8 mouse cellular contexts compared by ENCODE assay signal in the genomic region with DNA sequence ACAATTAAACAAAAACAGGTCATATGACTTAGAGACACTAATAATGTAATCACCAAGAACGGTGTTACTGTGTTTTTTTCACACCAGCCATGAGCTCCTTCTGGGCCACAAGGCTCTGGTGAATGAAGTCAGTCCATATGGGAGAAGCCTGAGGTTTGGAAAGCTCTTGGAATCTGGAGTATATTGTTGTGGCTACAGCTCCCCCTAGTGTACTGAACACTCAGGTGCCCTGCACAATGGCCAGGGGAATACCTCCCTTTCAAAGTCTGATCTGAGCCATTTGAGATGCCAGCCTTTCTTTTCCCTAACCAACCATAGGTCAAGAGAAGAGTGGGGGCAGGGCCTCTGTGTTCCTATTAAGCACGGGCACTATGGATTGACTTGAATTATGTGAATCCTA.
DNase-seq lines count a peak whose midpoint lies in the region; ATAC-seq and TF ChIP-seq lines count a peak whose summit lies in the region.

No protein-coding gene starts in this region.

- DNase-seq in embryonic facial prominence, embryonic 14.5 days (ENCODE audit: low spot score): peak; percentile 91
- peak; percentile 78 for DNase-seq in kidney, postnatal 10 days
- DNase-seq in liver: peak; percentile 45
- peak; percentile 22 for DNase-seq in testis, postnatal 14 days (ENCODE audit: low spot score)

- peaks cover 10% of the 10 kb centered on the region for H3K4me1 ChIP-seq in E14TG2a.4 (replicated peaks; ENCODE audit: low read depth, low read length)
- no peaks in the 10 kb centered on the region for H3K4me1 ChIP-seq in bone marrow, adult 2 months (ENCODE audit: control insufficient read depth, insufficient read depth, low read length)
- 0 out of 2 replicates have a peak, but pooled peaks cover 8% of the 10 kb centered on the region for H3K4me1 ChIP-seq in embryonic facial prominence, embryonic 14.5 days (ENCODE audit: control insufficient read depth, insufficient read depth, low read length)
- H3K4me1 ChIP-seq in heart, embryonic 16.5 days (ENCODE audit: control insufficient read depth, insufficient read depth, low read length): no peaks in the 10 kb centered on the region

- H3K36me3 ChIP-seq in E14TG2a.4 (ENCODE audit: insufficient read depth, low read length): no peaks in the 10 kb centered on the region
- no peaks in the 10 kb centered on the region for H3K36me3 ChIP-seq in embryonic facial prominence, embryonic 14.5 days (ENCODE audit: control insufficient read depth, insufficient read depth, low read length)
- H3K36me3 ChIP-seq in heart, embryonic 16.5 days (ENCODE audit: control insufficient read depth, insufficient read depth): no peaks in the 10 kb centered on the region

- no peaks in the 10 kb centered on the region for H3K27me3 ChIP-seq in E14TG2a.4 (ENCODE audit: insufficient read depth, low read length)
- H3K27me3 ChIP-seq in embryonic facial prominence, embryonic 14.5 days (replicated peaks; ENCODE audit: control insufficient read depth, insufficient read depth, low read length): no peaks in the 10 kb centered on the region
- no peaks in the 10 kb centered on the region for H3K27me3 ChIP-seq in heart, embryonic 16.5 days (ENCODE audit: control insufficient read depth, insufficient read depth, low read length)

- no peak overlapping the region for H3K4me2 ChIP-seq in embryonic facial prominence, embryonic 14.5 days (ENCODE audit: low read depth, low read length)
- no peak overlapping the region for H3K4me2 ChIP-seq in heart, embryonic 16.5 days (ENCODE audit: low read depth, low read length)

- no peak for TF ChIP-seq POLR2A in bone marrow, adult 2 months (IDR thresholded peaks at IDR 0.05; ENCODE audit: borderline replicate concordance, control insufficient read depth, low read depth, low read length)

- H3K27ac ChIP-seq in bone marrow, adult 2 months (ENCODE audit: control insufficient read depth, insufficient read depth, low read depth, low read length, poor library complexity): no peak overlapping the region
- no peak overlapping the region for H3K27ac ChIP-seq in embryonic facial prominence, embryonic 14.5 days (replicated peaks; ENCODE audit: low read depth, low read length)
- no peak overlapping the region for H3K27ac ChIP-seq in heart, embryonic 16.5 days (ENCODE audit: low read length)

- 15% methylated on average over 2 of the region's 2 CpGs for WGBS in bone marrow, adult 2 months
- 3% methylated on average over 2 of the region's 2 CpGs for WGBS in embryonic facial prominence, embryonic 14.5 days
- WGBS in heart, embryonic 16.5 days: 7% methylated on average over 2 of the region's 2 CpGs

- peak; percentile 90 for ATAC-seq in embryonic facial prominence, embryonic 14.5 days (ENCODE audit: low read depth)
- peak; percentile 69 for ATAC-seq in heart, embryonic 16.5 days (replicated peaks; ENCODE audit: extremely low read depth, insufficient read depth, low FRiP score)
- peak; percentile 67 for ATAC-seq in monocyte, adult 5-6 weeks (replicated peaks; ENCODE audit: insufficient number of reproducible peaks, low FRiP score, low TSS enrichment, poor library complexity, severe bottlenecking)

- H3K9ac ChIP-seq in embryonic facial prominence, embryonic 14.5 days (ENCODE audit: low read depth, low read length): no peak overlapping the region
- H3K9ac ChIP-seq in heart, embryonic 16.5 days (ENCODE audit: low read length): no peak overlapping the region

- H3K4me3 ChIP-seq in E14TG2a.4 (replicated peaks; ENCODE audit: low read length): no peak overlapping the region
- H3K4me3 ChIP-seq in bone marrow, adult 2 months (replicated peaks; ENCODE audit: control insufficient read depth, low read depth, low read length): no peak overlapping the region
- H3K4me3 ChIP-seq in embryonic facial prominence, embryonic 14.5 days (ENCODE audit: low read depth, low read length): no peak overlapping the region
- no peak overlapping the region for H3K4me3 ChIP-seq in heart, embryonic 16.5 days (ENCODE audit: low read length)

- peak; percentile 76 for TF ChIP-seq CTCF in E14TG2a.4 (conservative IDR thresholded peaks at IDR 0.05; ENCODE audit: low read length)
- peak; percentile 36 for TF ChIP-seq CTCF in bone marrow, adult 2 months (IDR thresholded peaks at IDR 0.05; ENCODE audit: control insufficient read depth, insufficient read depth, low read length)

- H3K9me3 ChIP-seq in E14TG2a.4 (ENCODE audit: low read length): 0 out of 2 replicates have a peak, but pooled peaks cover 5% of the 10 kb centered on the region
- no peaks in the 10 kb centered on the region for H3K9me3 ChIP-seq in embryonic facial prominence, embryonic 14.5 days (ENCODE audit: control insufficient read depth, low read length)
- no peaks in the 10 kb centered on the region for H3K9me3 ChIP-seq in heart, embryonic 16.5 days (replicated peaks; ENCODE audit: control insufficient read depth, low read length)

Comparison
In these comparisons a context has a peak if more than half of its experiments do, and no peak if none do; other contexts are left out.
1. DNase-seq: peak in every context shown above with its lines; median percentile 91 in embryonic facial prominence, embryonic 14.5 days; 78 in kidney, postnatal 10 days; 45 in liver; 22 in testis, postnatal 14 days.